Mouse (Mus musculus) limb, embryonic 13.5 days (tissue): Measurements from ENCODE around the gene Tmem8b. TPM values are rescaled to one million over a fixed set of nuclear protein-coding genes. Genes with fewer than 3 reads are reported as not detected.

Experiments used
- ATAC-seq: fragments of 200-750 bp; cut with Nextera tagmentation; 2 replicates; pipeline ENCODE4 v1.8.0; 2017; ENCODE audit warnings: low read depth, moderate number of reproducible peaks, moderate TSS enrichment; ENCODE audit not compliant: low FRiP score
- H3K27ac ChIP-seq: fragments of 300-500 bp; sonication (generic); 2 replicates; pipeline ENCODE4 v1.5.1; 2015; ENCODE audit warnings: inconsistent platforms, mild to moderate bottlenecking, moderate library complexity
- H3K27me3 ChIP-seq: fragments of 300-500 bp; sonication (generic); 2 replicates; pipeline ENCODE4 v1.6.1; 2015; ENCODE audit warnings: mild to moderate bottlenecking, inconsistent platforms
- H3K36me3 ChIP-seq: fragments of 300-500 bp; sonication (generic); 2 replicates; pipeline ENCODE4 v1.6.1; 2015; ENCODE audit warnings: inconsistent platforms, mild to moderate bottlenecking, moderate library complexity
- H3K4me1 ChIP-seq: fragments of 300-500 bp; sonication (generic); 2 replicates; pipeline ENCODE4 v1.6.1; 2015; ENCODE audit warnings: inconsistent platforms
- H3K4me2 ChIP-seq: fragments of 300-500 bp; sonication (generic); replicated peaks from 2 replicates; pipeline ENCODE4 v1.6.1; 2015; ENCODE audit warnings: inconsistent platforms, mild to moderate bottlenecking, moderate library complexity
- H3K4me3 ChIP-seq: fragments of 300-500 bp; sonication (generic); 2 replicates; pipeline ENCODE4 v1.5.1; 2015; ENCODE audit warnings: moderate library complexity, mild to moderate bottlenecking, inconsistent platforms
- H3K9ac ChIP-seq: fragments of 300-500 bp; sonication (generic); 2 replicates; pipeline ENCODE4 v1.6.1; 2015; ENCODE audit warnings: mild to moderate bottlenecking, inconsistent platforms
- H3K9me3 ChIP-seq: fragments of 300-500 bp; sonication (generic); 2 replicates; pipeline ENCODE4 v1.6.1; 2016; ENCODE audit warnings: inconsistent platforms
- WGBS: fragments of 180-500 bp; shearing (Covaris S2); methylation state at CpG from one replicate; pipeline ENCODE4 v1.1.7; 2015; 5-methylcytosine and 5-hydroxymethylcytosine counted together
- polyA plus RNA-seq: library from polyadenylated mRNA; unstranded; fragments of >200 nt; fragmentation: Nextera tagmentation; extraction: Ambion mirVana; gene quantifications from 2 replicates; pipeline ENCODE4 v1.2.1, GENCODE M21; 2015

The Tmem8b gene
- polyA plus RNA-seq: 7.8 and 8.2 TPM in 2 replicates

- H3K36me3 ChIP-seq: peaks cover 4% of the 10 kb centered on the region; the same call in 1 of the 2 replicates
- H3K27ac ChIP-seq: peak within 1 kb of the TSS; percentile 52; the same call in 1 of the 2 replicates
- H3K4me1 ChIP-seq: peaks cover 42% of the 10 kb centered on the region
- H3K9ac ChIP-seq: peak within 1 kb of the TSS; percentile 83
- ATAC-seq: peak; percentile 94
- no peaks in the 10 kb centered on the region for H3K9me3 ChIP-seq
- WGBS: 5% methylated on average over 18 of the region's 41 CpGs
- H3K27me3 ChIP-seq: peaks cover 33% of the 10 kb centered on the region
- H3K4me2 ChIP-seq: peak within 1 kb of the TSS; percentile 89
- H3K4me3 ChIP-seq: peak within 1 kb of the TSS; percentile 66
Measured at GRCm38 (mm10) chr4:43668782-43669427, at the start of gene Tmem8b, which contains the start of gene Fam221b. Gene Tmem8b (plus strand): TSS chr4:43668971. Gene Fam221b (minus strand): TSS chr4:43669145.

- Histone ChIP-seq H3K9ac (no peak overlapping the region), H3K4me1 (no peaks in the 10 kb centered on the region), H3K9me3 (peaks cover 5% of the 10 kb centered on the region)
Measured at GRCm38 (mm10) chr4:43620146-43620778, 48.5 kb upstream of the Tmem8b start.

GRCm38 (mm10) chr4:43629106-43629817 is 39.5 kb upstream of the Tmem8b start:
- H3K4me1 ChIP-seq: peaks cover 33% of the 10 kb centered on the region
- ATAC-seq: no peak
- H3K27me3 ChIP-seq: peaks cover 9% of the 10 kb centered on the region; the same call in 1 of the 2 replicates
- H3K4me2 ChIP-seq: no peak overlapping the region
- H3K36me3 ChIP-seq: no peaks in the 10 kb centered on the region
- H3K9ac ChIP-seq: no peak overlapping the region
- H3K27ac ChIP-seq: no peak overlapping the region
- WGBS: 45% methylated on average over 20 of the region's 20 CpGs
- peaks cover 12% of the 10 kb centered on the region for H3K9me3 ChIP-seq
- no peak overlapping the region for H3K4me3 ChIP-seq

More at GRCm38 (mm10) chr4:43620146-43620778, 48.5 kb upstream of the Tmem8b start:
- no peak overlapping the region for H3K4me2 ChIP-seq
- H3K27me3 ChIP-seq: no peaks in the 10 kb centered on the region
- WGBS: 72% methylated on average over 4 of the region's 4 CpGs
- no peak for ATAC-seq
- no peaks in the 10 kb centered on the region for H3K36me3 ChIP-seq
- no peak overlapping the region for H3K27ac ChIP-seq
- H3K4me3 ChIP-seq: no peak overlapping the region

- Histone ChIP-seq H3K27ac (peak overlapping the region; percentile 76; the same call in 1 of the 2 replicates), H3K27me3 (peaks cover 9% of the 10 kb centered on the region; the same call in 1 of the 2 replicates), H3K4me2 (peak overlapping the region; percentile 94; the same call in 1 of the 2 replicates), H3K4me3 (no peak overlapping the region), H3K36me3 (no peaks in the 10 kb centered on the region), H3K9me3 (peaks cover 8% of the 10 kb centered on the region), H3K9ac (no peak overlapping the region), H3K4me1 (peaks cover 42% of the 10 kb centered on the region)
- peak; percentile 62; the same call in 1 of the 2 replicates for ATAC-seq
- WGBS: 5% methylated on average over 5 of the region's 5 CpGs
Measured at GRCm38 (mm10) chr4:43630030-43630581, 38.7 kb upstream of the Tmem8b start.

- Histone ChIP-seq H3K36me3 (no peaks in the 10 kb centered on the region), H3K9ac (peak overlapping the region; percentile 97), H3K27me3 (peaks cover 9% of the 10 kb centered on the region; the same call in 1 of the 2 replicates), H3K4me2 (peak overlapping the region; percentile 94), H3K27ac (peak overlapping the region; percentile 76; the same call in 1 of the 2 replicates), H3K9me3 (peaks cover 3% of the 10 kb centered on the region; the same call in 1 of the 2 replicates), H3K4me1 (peaks cover 45% of the 10 kb centered on the region), H3K4me3 (peak overlapping the region; percentile 73)
- 24% methylated on average over 5 of the region's 5 CpGs for WGBS
- peak; percentile 10; the same call in 1 of the 2 replicates for ATAC-seq
Measured at GRCm38 (mm10) chr4:43630671-43631045, 38.1 kb upstream of the Tmem8b start.

GRCm38 (mm10) chr4:43631046-43631955 is 37.5 kb upstream of the Tmem8b start, which contains the start of gene Npr2:
Gene Npr2 (plus strand): TSS chr4:43631935.
- peak within 1 kb of the TSS; percentile 76 for H3K27ac ChIP-seq
- H3K4me3 ChIP-seq: peak within 1 kb of the TSS; percentile 73
- peaks cover 45% of the 10 kb centered on the region for H3K4me1 ChIP-seq
- no peaks in the 10 kb centered on the region for H3K36me3 ChIP-seq
- peak within 1 kb of the TSS; percentile 97 for H3K9ac ChIP-seq
- WGBS: under 1% methylated on average over 66 of the region's 70 CpGs
- peak; percentile 40 for ATAC-seq
- 0 out of 2 replicates have a peak, but pooled peaks cover 1% of the 10 kb centered on the region for H3K9me3 ChIP-seq
- peak within 1 kb of the TSS; percentile 94 for H3K4me2 ChIP-seq
- peaks cover 9% of the 10 kb centered on the region; the same call in 1 of the 2 replicates for H3K27me3 ChIP-seq

GRCm38 (mm10) chr4:43631956-43632920 is 36.5 kb upstream of the Tmem8b start:
- Histone ChIP-seq H3K4me1 (peaks cover 45% of the 10 kb centered on the region), H3K27ac (peak overlapping the region; percentile 76)

GRCm38 (mm10) chr4:43633296-43633695 is 35.5 kb upstream of the Tmem8b start:
- peaks cover 45% of the 10 kb centered on the region for H3K4me1 ChIP-seq
- peak overlapping the region; percentile 73 for H3K4me3 ChIP-seq
- H3K9ac ChIP-seq: peak overlapping the region; percentile 97

More at GRCm38 (mm10) chr4:43631956-43632920, 36.5 kb upstream of the Tmem8b start:
- Histone ChIP-seq H3K27me3 (peaks cover 9% of the 10 kb centered on the region; the same call in 1 of the 2 replicates), H3K4me3 (peak overlapping the region; percentile 73), H3K4me2 (peak overlapping the region; percentile 94), H3K9ac (peak overlapping the region; percentile 97), H3K9me3 (no peaks in the 10 kb centered on the region), H3K36me3 (no peaks in the 10 kb centered on the region)
- 49% methylated on average over 42 of the region's 42 CpGs for WGBS
- 0 out of 2 replicates have a peak, but pooled peaks have one; percentile 25 for ATAC-seq

GRCm38 (mm10) chr4:43633736-43634135 is 35.0 kb upstream of the Tmem8b start:
- ATAC-seq: no peak
- Histone ChIP-seq H3K4me3 (no peak overlapping the region), H3K4me1 (peaks cover 45% of the 10 kb centered on the region), H3K36me3 (no peaks in the 10 kb centered on the region), H3K4me2 (peak overlapping the region; percentile 94), H3K9ac (peak overlapping the region; percentile 36; the same call in 1 of the 2 replicates), H3K27me3 (peaks cover 9% of the 10 kb centered on the region; the same call in 1 of the 2 replicates), H3K27ac (no peak overlapping the region), H3K9me3 (no peaks in the 10 kb centered on the region)
- WGBS: 87% methylated on average over 2 of the region's 2 CpGs

More at GRCm38 (mm10) chr4:43633296-43633695, 35.5 kb upstream of the Tmem8b start:
- no peak for ATAC-seq
- Histone ChIP-seq H3K9me3 (no peaks in the 10 kb centered on the region), H3K36me3 (no peaks in the 10 kb centered on the region), H3K27ac (no peak overlapping the region), H3K4me2 (peak overlapping the region; percentile 94), H3K27me3 (peaks cover 9% of the 10 kb centered on the region; the same call in 1 of the 2 replicates)
- 71% methylated on average over 8 of the region's 8 CpGs for WGBS
